Mouse (Mus musculus) bone marrow, adult 2 months (tissue): ENCODE results near the gene Crmp1. TPM values are rescaled to one million over a fixed set of nuclear protein-coding genes. Genes with fewer than 3 reads are reported as not detected.

Source experiments
- H3K27ac ChIP-seq: fragments of 200-500 bp; 2 replicates; pipeline ENCODE4 v1.5.1; 2012; ENCODE audit warnings: low read depth, mild to moderate bottlenecking, control low read depth, inconsistent platforms, low read length; ENCODE audit not compliant: control insufficient read depth, poor library complexity, insufficient read depth
- H3K4me1 ChIP-seq: fragments of 200-500 bp; 2 replicates; pipeline ENCODE4 v1.6.1; 2011; ENCODE audit warnings: low read length; ENCODE audit not compliant: control insufficient read depth, insufficient read depth
- H3K4me3 ChIP-seq: fragments of 200-500 bp; replicated peaks from 2 replicates; pipeline ENCODE3; 2011; ENCODE audit warnings: mild to moderate bottlenecking, low read depth, low read length, control low read depth; ENCODE audit not compliant: control insufficient read depth
- CTCF ChIP-seq: fragments of 200-500 bp; IDR thresholded peaks from 2 replicates; pipeline ENCODE4 v1.5.1; 2011; ENCODE audit warnings: low read length, control low read depth; ENCODE audit not compliant: control insufficient read depth, insufficient read depth
- POLR2A ChIP-seq: fragments of 200-500 bp; IDR thresholded peaks from 2 replicates; pipeline ENCODE4 v1.6.1; 2011; ENCODE audit warnings: low read depth, mild to moderate bottlenecking, control low read depth, low read length, borderline replicate concordance; ENCODE audit not compliant: control insufficient read depth
- WGBS: fragments of 180-500 bp; shearing (Covaris S2); methylation state at CpG from one replicate; pipeline ENCODE4 v1.1.7; 2018; 5-methylcytosine and 5-hydroxymethylcytosine counted together
- polyA plus RNA-seq: library from polyadenylated mRNA; stranded (reverse); fragments of >200 nt; gene quantifications from 2 replicates; pipeline ENCODE4 v1.2.4, GENCODE M21; 2011; ENCODE audit warnings: low replicate concordance; ENCODE audit not compliant: missing spikeins, insufficient read depth, insufficient read length

Crmp1 gene
- polyA plus RNA-seq, 1 experiment, result 2.8 TPM

DNA sequence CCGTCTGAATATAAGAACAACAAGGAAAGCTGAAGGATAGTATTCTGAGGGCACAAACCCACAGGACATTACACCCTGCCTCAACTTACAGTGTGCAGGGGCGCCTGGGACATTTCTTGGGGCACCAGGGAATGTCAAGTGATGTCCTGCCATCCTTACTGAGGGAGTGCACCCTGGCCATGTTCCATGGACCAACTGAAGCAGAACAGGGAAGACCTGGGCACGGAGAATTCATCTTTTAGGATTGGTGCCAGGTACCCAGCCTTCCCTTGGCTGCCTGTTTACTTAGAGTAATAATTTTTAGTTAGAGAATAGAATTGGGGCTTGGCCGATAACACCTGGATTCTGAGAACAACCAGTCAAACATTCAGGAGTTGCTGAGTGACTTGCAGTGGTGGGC, 90.3 kb downstream of the Crmp1 start:
- no peak overlapping the region for H3K27ac ChIP-seq
- TF ChIP-seq POLR2A, result no peak
- TF ChIP-seq CTCF, result no peak
- 72% methylated on average over 4 of the region's 4 CpGs for WGBS
- H3K4me1 ChIP-seq, result no peaks in the 10 kb centered on the region
- no peak overlapping the region for H3K4me3 ChIP-seq

DNA sequence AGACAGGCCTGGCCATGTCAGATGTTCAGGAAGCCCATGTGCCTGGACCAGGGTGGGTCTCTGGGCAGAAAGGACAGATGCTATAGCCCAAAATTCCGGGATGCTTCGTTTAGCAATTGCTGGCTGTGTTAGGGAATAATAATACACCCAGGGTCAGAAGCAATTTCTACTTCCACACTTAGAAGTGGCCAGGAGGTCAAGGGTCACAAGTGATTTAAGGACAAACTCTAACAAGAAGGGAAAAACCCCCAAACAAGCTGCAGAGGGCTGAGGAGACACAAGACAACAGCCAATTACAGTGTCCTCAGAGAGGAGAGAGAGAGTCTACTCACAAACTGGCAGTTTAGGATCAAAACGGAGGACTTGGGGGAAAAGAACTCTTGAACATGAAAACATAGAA, 93.3 kb downstream of the Crmp1 start:
- TF ChIP-seq CTCF, result no peak
- TF ChIP-seq POLR2A, result no peak

DNA sequence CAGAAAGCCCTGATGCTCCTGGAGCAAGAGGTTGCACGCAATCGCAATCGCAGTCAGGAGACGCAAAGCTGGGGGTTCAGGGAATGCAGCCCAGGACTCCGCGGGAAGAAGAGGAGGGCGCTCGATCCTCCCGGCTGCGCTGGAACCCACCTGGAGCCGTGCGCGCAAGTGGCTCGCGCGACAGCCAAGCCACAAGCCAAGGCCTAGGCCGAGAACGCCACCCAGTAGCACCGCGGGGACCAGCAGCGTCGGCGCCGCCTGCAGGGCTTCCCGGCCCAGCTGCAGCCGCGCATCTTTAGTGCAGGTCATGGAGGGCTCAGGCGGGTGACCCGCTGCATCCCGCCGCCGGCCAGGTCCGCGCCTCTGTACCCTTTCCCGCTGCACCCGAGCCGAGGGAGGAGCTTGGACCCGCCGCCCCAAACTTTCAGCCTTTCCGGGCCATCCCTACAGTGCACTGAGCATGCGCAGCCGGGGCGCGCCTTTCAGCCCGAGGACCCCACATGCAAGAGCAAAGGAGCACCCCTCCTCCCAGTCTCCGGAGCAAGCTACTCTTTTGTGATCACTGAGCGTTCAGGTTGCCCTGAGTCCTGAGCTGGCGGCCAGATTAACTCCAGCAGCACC, 94.9 kb downstream of the Crmp1 start, which contains the start of gene Evc:
Gene Evc, minus strand, starts transcription at position 410 of the 621 bp plus-strand sequence.
- no peak within 1 kb of the TSS for H3K4me3 ChIP-seq
- H3K4me1 ChIP-seq, result no peaks in the 10 kb centered on the region
- TF ChIP-seq POLR2A, result no peak
- no peak for TF ChIP-seq CTCF
- H3K27ac ChIP-seq, result no peak within 1 kb of the TSS
- WGBS, result 4% methylated on average over 48 of the region's 48 CpGs

More for the DNA sequence above, 93.3 kb downstream of the Crmp1 start:
- no peak overlapping the region for H3K4me3 ChIP-seq
- H3K4me1 ChIP-seq, result no peaks in the 10 kb centered on the region
- no peak overlapping the region for H3K27ac ChIP-seq
- 65% methylated on average over 3 of the region's 3 CpGs for WGBS

DNA sequence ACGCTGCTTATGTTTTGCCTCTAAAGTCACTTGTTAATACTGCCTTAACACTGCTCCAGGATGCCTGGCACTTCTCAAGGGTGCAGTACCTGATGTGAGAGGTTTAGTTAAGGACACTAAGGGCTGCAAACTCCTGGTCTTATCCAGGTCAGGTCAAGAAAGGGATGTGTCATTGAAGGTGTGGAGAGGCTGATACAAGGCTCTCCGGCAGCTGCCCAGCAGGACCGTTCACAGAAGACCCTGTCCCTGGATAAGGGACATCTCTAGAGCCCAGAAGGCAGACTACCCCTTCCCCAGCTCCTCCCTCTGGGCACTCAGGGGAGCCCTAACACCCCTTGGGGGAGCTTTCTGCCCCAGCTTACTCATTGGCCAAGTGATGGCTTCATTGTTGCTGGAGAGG, 96.0 kb downstream of the Crmp1 start:
- Histone ChIP-seq H3K27ac (no peak overlapping the region), H3K4me3 (no peak overlapping the region), H3K4me1 (no peaks in the 10 kb centered on the region)
- no peak for TF ChIP-seq POLR2A
- TF ChIP-seq CTCF, result no peak
- 74% methylated on average over 3 of the region's 3 CpGs for WGBS

DNA sequence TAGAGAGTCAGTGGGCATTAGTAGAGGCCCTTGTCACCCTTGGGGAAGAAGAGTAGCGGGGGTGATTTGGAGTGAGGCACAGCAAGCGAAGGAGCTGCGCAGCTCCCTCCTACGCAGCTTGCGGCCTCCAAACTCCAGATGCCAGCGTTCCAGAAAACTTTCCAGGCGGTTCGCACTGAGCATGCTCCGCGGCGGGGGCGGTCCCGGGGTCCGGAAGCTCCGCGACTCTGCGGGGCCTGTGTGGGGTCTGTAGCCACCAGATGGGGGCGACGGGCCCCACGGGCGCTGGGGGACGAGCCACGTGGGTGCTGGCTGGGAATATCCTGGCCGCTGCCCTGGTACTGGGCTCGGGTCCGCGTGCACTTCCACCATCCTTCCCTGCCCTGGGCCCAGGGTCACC, 96.5 kb downstream of the Crmp1 start, which contains the start of gene Evc2:
Gene Evc2, plus strand, starts transcription at position 212 of the 400 bp plus-strand sequence.
- Histone ChIP-seq H3K4me3 (no peak within 1 kb of the TSS), H3K27ac (no peak within 1 kb of the TSS), H3K4me1 (no peaks in the 10 kb centered on the region)
- WGBS, result 3% methylated on average over 27 of the region's 27 CpGs
- no peak for TF ChIP-seq POLR2A

Other genes with a start within 250 kb of the Crmp1 start
- 0.85 and 0.88 TPM in 2 replicates for gene Gm1043, start 156.6 kb upstream of the Crmp1 start, polyA plus RNA-seq
- 2.8 and 4.9 TPM in 2 replicates for gene Evc, start 95.0 kb downstream of the Crmp1 start, polyA plus RNA-seq
- 1.7 and 2.4 TPM in 2 replicates for gene Evc2, start 96.6 kb downstream of the Crmp1 start, polyA plus RNA-seq